Mouse (Mus musculus): ENCODE measurements around the gene P2ry14.

DNA sequence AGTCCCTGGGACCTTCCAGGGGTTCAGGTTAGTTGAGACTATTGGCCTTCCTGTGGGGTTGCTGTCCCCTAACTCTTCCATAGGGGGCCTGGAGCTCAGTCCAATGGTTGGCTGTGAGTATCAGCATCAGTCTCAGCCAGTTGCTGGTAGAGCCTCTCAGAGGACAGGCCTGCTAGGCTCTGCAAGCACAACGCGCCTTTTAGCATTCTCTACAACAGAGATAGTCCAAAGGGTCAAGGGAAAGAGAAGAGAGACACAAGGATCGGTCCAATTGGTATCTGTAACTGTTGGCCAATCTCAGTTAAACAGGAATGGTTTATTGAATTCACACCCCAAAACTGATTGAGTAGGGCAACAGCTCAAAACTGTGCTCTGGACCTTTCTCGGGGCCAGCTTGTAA, 46.0 kb downstream of the P2ry14 start:
- no peak for TF ChIP-seq CTCF (IDR thresholded peaks at IDR 0.05; ENCODE audit: low read depth, low read length)
- no peak for TF ChIP-seq POLR2A (IDR thresholded peaks at IDR 0.05; ENCODE audit: extremely low read depth, insufficient read depth, low read length)

All from liver, adult 2 months (tissue).